Mouse (Mus musculus): Measurements from ENCODE around the gene Tekt1.

GRCm38 (mm10) chr11:72302230-72302629 lies 60.0 kb downstream of the Tekt1 start:
- no peak for TF ChIP-seq CTCF (IDR thresholded peaks at IDR 0.05; ENCODE audit: borderline replicate concordance, extremely low read depth, insufficient read depth, insufficient read length)
- TF ChIP-seq POLR2A (IDR thresholded peaks at IDR 0.05; ENCODE audit: borderline replicate concordance, extremely low read depth, insufficient read depth, insufficient read length, poor library complexity, severe bottlenecking): no peak
